Mouse (Mus musculus): Measurements from ENCODE around the gene Cenpv. TPM values are rescaled to one million over a fixed set of nuclear protein-coding genes. Genes with fewer than 3 reads are reported as not detected.
"Not testable (repeated sequence)": the region's sequence is repeated elsewhere in the genome, so short reads cannot be mapped to it uniquely, and the experiment has no call there.

The Cenpv gene
- total RNA-seq, 2 experiments from 2014 or later: 18.9 to 24.0 TPM

- DNase-seq: not testable (repeated sequence)
Observed at GRCm38 (mm10) chr11:62508816-62509215, 30.2 kb downstream of the Cenpv start.

GRCm38 (mm10) chr11:62508365-62508764 lies 30.7 kb downstream of the Cenpv start:
- not testable (repeated sequence) for DNase-seq

- DNase-seq: no peak
Observed at GRCm38 (mm10) chr11:62507683-62508082, 31.4 kb downstream of the Cenpv start.

- no peak for DNase-seq
Observed at GRCm38 (mm10) chr11:62500529-62500928, 38.5 kb downstream of the Cenpv start.

DNA sequence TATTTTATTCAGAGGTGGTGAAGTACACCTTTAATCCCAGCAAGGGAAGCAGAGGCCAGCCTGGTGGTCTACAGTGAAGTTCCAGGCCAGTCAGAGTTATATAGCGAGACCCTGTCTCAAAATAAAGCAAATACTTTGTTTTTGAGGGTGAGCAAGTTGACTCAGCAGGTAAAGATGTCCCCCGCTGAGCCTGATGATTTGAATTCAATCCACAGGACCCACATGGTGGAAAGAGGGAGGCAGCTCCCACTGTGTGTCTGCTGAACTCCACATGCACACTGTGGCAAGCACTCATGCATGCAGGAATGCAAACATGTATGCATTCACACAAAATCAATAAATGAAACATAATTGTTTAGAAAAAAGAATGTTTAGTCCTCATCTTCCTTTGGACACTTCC lies 40.3 kb downstream of the Cenpv start:
- DNase-seq: no peak

DNA sequence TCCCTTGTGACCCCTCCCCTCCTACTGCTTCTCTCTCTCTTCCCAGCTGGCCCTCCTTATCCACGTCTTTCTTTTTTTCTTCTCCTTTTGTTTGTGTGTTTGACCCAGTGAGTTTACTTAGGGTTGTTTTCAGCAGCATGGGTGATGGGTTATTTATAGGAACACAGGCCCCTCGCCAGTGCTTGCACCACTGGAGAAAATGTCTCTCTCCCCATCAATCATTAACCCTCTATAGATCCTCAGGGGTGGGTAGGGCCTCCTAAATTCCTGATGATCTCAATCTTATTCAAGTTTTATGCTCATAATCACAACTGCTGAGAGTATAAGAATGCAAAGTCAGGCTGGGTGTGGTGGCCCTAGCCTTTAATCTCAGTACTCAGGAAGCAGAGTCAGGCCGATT lies 41.9 kb downstream of the Cenpv start:
- DNase-seq: no peak

- no peak for DNase-seq
Observed at GRCm38 (mm10) chr11:62496151-62496715, 42.8 kb downstream of the Cenpv start.

DNA sequence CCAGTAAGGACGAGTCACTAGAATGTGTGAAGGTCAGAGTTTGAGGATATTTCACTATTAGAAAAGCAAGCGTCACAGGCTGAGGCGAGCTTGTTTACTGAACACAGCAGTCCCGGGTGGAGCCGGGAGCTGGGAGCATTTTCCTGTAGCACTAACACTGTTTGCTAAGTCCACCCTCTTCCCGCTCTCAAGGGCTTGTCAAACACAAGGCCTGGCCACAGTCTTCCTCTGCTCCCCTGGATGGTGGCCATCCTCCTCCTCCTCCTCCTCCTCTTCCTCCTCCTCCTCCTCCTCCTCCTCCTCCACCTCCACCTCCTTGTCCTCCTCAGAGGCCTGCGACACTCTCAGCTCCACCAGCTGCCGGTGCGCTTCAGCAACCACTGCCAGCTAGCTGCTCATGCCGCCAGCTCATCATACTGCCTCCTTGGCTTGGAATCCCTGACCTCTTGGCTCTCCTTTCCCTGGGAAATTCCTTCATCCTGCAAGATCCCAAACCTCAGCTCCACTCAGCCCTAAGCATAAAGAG lies 43.7 kb downstream of the Cenpv start:
- peak; percentile 56 for DNase-seq

- DNase-seq: peak; percentile 40
Observed at GRCm38 (mm10) chr11:62494754-62495275, 44.2 kb downstream of the Cenpv start.

- DNase-seq: no peak
Observed at GRCm38 (mm10) chr11:62493701-62494100, 45.4 kb downstream of the Cenpv start.

DNA sequence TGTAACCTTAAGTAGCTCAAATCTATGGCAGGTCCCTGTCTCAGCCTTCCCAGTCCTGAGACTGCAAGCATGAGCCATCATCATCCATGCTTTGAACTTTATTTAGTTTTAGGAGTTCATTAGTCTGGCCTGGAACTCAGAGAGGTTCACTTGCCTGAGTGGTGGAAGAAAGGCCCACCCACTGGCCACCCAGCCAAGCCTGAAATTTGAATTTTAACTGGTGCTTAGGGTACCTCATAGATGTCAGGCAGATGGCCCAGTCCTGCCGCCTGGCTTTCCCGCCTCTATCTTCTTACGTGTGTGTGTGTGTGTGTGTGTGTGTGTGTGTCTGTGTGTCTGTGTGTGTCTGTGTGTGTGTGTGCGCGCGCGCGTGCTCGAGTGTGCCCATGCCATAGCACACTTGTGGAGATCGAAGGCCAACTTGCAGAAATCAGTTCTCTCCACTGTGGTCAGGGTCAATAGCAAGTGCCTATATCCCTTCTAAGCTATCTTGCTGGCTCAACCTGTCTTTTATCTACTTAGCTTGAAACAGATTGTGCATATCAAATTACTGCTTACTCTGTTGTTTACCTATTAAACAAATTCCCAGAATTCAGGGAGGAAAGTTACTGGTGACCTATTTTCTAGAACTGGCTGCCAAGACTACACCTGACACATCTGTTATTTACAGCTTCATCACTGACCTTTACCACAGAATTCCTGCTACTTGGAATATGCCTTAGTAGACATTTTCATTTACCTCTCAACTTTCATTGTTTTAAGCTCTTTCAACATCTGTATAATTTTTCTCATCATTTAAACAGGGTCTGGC lies 51.3 kb downstream of the Cenpv start:
- DNase-seq: no peak

GRCm38 (mm10) chr11:62486949-62487348 lies 52.1 kb downstream of the Cenpv start:
- no peak for DNase-seq

DNA sequence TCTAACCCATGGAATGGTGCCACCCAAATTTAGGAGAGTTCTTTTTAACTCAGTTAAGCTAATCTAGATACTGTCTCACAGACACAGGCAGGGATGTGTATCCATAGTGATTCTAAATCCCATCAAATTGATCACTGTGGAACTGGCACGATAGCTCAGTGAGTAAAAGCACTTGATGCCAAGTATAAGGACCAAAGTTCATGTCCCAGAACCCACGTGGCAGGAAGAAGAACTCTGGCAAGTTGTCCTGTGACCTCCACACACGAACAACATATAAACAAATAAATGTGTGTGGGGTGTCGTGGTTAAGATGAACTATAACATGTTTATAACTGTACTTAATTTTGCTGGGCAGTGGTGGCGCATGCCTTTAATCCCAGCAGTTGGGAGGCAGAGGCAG lies 59.5 kb downstream of the Cenpv start:
- no peak for DNase-seq

DNA sequence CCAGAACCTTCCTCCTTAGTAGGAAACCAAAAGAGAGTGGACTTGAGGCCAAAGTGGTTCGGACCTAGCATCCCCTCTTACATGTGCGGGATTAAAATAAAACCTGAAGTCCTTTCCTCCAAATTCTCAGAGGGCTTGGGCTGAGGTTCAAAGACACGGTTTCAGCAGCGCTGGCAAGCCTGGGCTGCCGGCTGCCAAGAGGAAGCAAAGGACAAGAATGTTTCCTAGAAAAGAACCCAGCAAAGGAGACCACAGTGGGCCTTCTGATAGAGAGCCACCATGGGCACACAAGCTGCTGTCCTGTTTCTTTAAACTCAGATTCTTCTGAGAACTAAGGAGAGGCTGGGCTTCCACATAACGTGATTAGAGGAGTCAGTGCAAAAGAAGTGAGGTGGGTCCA lies 60.1 kb downstream of the Cenpv start:
- no peak for DNase-seq

DNA sequence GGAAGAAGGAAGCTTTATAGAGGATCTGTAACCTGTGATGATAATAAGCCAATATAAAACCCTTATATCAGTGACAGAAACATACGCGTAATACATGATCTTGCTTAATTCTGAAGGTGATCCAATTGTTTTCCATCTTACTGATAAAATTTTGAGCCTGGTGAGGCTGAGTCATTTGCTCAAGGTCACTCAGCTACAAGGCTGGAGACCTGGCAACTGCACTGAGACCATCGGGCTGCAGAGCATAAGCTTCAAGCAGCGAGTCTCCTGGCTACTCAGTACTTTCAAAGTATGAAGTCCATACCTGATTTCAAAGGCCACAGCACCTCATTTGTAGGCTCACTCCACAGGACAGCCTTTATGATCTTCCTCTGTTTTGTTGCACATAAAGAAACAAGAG lies 62.9 kb downstream of the Cenpv start:
- no peak for DNase-seq

Other genes starting within 250 kb of the Cenpv start
- 1 to 10 TPM; 1.4 to 1.8 TPM for gene Pigl, start 80.8 kb downstream of the Cenpv start, total RNA-seq (2021)
- gene Ncor1, start 80.7 kb downstream of the Cenpv start, total RNA-seq (2021): 100 to 1,000 TPM; 114 to 115 TPM
- 100 to 1,000 TPM; 692 to 747 TPM for gene Ubb, start 11.9 kb upstream of the Cenpv start, total RNA-seq (2021)
- gene Trpv2, start 35.2 kb upstream of the Cenpv start, total RNA-seq (2021): 1 to 10 TPM in 1 of 2 experiments, under 1 TPM in 1; 0.97 to 1.5 TPM
- 1 to 10 TPM; 4.0 to 4.7 TPM for gene Lrrc75a, start 109.3 kb upstream of the Cenpv start, total RNA-seq (2021)
- gene Mmgt2, start 109.4 kb upstream of the Cenpv start, total RNA-seq (2021): 1 to 10 TPM; 2.8 to 4.2 TPM
- gene Zfp287, start 192.6 kb upstream of the Cenpv start, total RNA-seq (2021): 1 to 10 TPM; 1.4 to 1.7 TPM
- gene Gm10428, start 213.8 kb upstream of the Cenpv start, total RNA-seq (2021): not detected

All from gastrocnemius, postnatal 25 days (tissue).